In the genomic region with DNA sequence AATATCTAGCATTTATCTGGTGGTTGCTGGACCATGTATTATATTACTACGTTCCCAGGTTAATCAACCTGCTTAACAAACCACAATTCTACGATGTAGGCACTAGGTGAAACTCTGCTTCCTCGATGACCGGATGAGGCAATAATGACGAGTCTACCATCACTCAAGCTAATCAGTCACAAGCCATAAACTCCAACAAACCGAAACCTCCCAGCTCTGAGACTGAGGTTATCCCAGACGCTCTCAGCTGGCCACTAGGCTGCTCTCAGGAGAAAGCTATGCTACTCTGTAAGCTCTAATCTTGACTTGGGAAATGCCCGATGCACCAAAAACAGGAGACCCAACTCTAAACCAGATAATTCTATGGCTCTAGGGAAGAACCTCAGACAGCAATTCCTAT, we compare ENCODE assay signal across 25 mouse cellular contexts.
"Had no signal": no experiment of that assay in that cellular context is flagged by ENCODE, and none has a peak within 500 bp of the region (broad histone marks: within the 10 kb centered on the region; RNA-seq: fewer than 3 reads in every experiment).

No protein-coding gene starts in this region.

- ATAC-seq: forebrain, embryonic 16.5 days; inflammation-experienced regulatory T-cells, adult 6 months; intestine, embryonic 15.5 days had no signal

- H3K9me3 ChIP-seq: heart, embryonic 10.5 days; heart, embryonic 12.5 days; hindbrain, embryonic 10.5 days; hindbrain, embryonic 12.5 days; hindbrain, embryonic 15.5 days; intestine, embryonic 15.5 days; limb, embryonic 10.5 days; limb, embryonic 12.5 days; liver, embryonic 13.5 days; liver, embryonic 15.5 days had no signal

- H3K4me3 ChIP-seq: gastrocnemius, adult 2 months; heart, embryonic 10.5 days; heart, embryonic 12.5 days; hindbrain, embryonic 10.5 days; hindbrain, embryonic 12.5 days; hindbrain, embryonic 15.5 days; intestine, embryonic 15.5 days; layer of hippocampus, adult 2 months; left cerebral cortex, adult 2 months; limb, embryonic 10.5 days; limb, embryonic 12.5 days; liver, embryonic 13.5 days; liver, embryonic 15.5 days had no signal

- H3K36me3 ChIP-seq: heart, embryonic 10.5 days; heart, embryonic 12.5 days; hindbrain, embryonic 10.5 days; hindbrain, embryonic 12.5 days; hindbrain, embryonic 15.5 days; intestine, embryonic 15.5 days; limb, embryonic 10.5 days; limb, embryonic 12.5 days; liver, embryonic 13.5 days; liver, embryonic 15.5 days had no signal

- DNase-seq: gastrocnemius, adult 2 months; gastrocnemius, postnatal 10 days; gastrocnemius, postnatal 25 days; heart, adult 18-20 months; heart, postnatal 10 days; heart, postnatal 4 days; kidney, adult 9 months; kidney, postnatal 14 days; kidney, postnatal 4 days; liver; liver, embryonic 13.5 days had no signal

- H3K9ac ChIP-seq: heart, embryonic 12.5 days; hindbrain, embryonic 12.5 days; hindbrain, embryonic 15.5 days; intestine, embryonic 15.5 days; limb, embryonic 12.5 days; liver, embryonic 13.5 days; liver, embryonic 15.5 days had no signal

- H3K27ac ChIP-seq: gastrocnemius, adult 2 months; heart, embryonic 10.5 days; hindbrain, embryonic 10.5 days; hindbrain, embryonic 12.5 days; hindbrain, embryonic 15.5 days; intestine, embryonic 15.5 days; layer of hippocampus, adult 2 months; left cerebral cortex, adult 2 months; limb, embryonic 10.5 days; limb, embryonic 12.5 days; liver, embryonic 13.5 days; liver, embryonic 15.5 days had no signal

- H3K27me3 ChIP-seq: heart, embryonic 12.5 days; hindbrain, embryonic 12.5 days; hindbrain, embryonic 15.5 days; intestine, embryonic 15.5 days; limb, embryonic 12.5 days; liver, embryonic 13.5 days; liver, embryonic 15.5 days had no signal

- H3K4me2 ChIP-seq: heart, embryonic 12.5 days; hindbrain, embryonic 12.5 days; hindbrain, embryonic 15.5 days; intestine, embryonic 15.5 days; limb, embryonic 12.5 days; liver, embryonic 11.5 days; liver, embryonic 13.5 days; liver, embryonic 15.5 days had no signal

- H3K4me1 ChIP-seq: heart, embryonic 10.5 days; heart, embryonic 12.5 days; hindbrain, embryonic 10.5 days; hindbrain, embryonic 12.5 days; hindbrain, embryonic 15.5 days; intestine, embryonic 15.5 days; liver, embryonic 13.5 days; liver, embryonic 15.5 days had no signal
